Mouse (Mus musculus) heart, embryonic 13.5 days (tissue): ENCODE results near the gene Togaram2. TPM values are rescaled to one million over a fixed set of nuclear protein-coding genes. Genes with fewer than 3 reads are reported as not detected.
"Not testable (repeated sequence)": the region's sequence is repeated elsewhere in the genome, so short reads cannot be mapped to it uniquely, and the experiment has no call there.

Experiments
- ATAC-seq: fragments of 200-750 bp; cut with Nextera tagmentation; 2 replicates; pipeline ENCODE4 v1.8.0; 2017; ENCODE audit warnings: moderate TSS enrichment; ENCODE audit not compliant: insufficient number of reproducible peaks, low FRiP score, low TSS enrichment; ENCODE audit errors: extremely low read depth
- H3K27ac ChIP-seq: fragments of 300-500 bp; sonication (generic); replicated peaks from 2 replicates; pipeline ENCODE4 v1.5.1; 2015; ENCODE audit warnings: moderate library complexity, mild to moderate bottlenecking, inconsistent platforms
- H3K27me3 ChIP-seq: fragments of 300-500 bp; sonication (generic); replicated peaks from 2 replicates; pipeline ENCODE4 v1.6.1; 2015; ENCODE audit warnings: mild to moderate bottlenecking, inconsistent platforms
- H3K36me3 ChIP-seq: fragments of 300-500 bp; sonication (generic); 2 replicates; pipeline ENCODE4 v1.6.1; 2015; ENCODE audit warnings: mild to moderate bottlenecking, inconsistent platforms
- H3K4me1 ChIP-seq: fragments of 300-500 bp; sonication (generic); 2 replicates; pipeline ENCODE4 v1.6.1; 2015; ENCODE audit warnings: inconsistent platforms
- H3K4me2 ChIP-seq: fragments of 300-500 bp; sonication (generic); 2 replicates; pipeline ENCODE4 v1.6.1; 2015; ENCODE audit warnings: inconsistent platforms, mild to moderate bottlenecking, moderate library complexity
- H3K4me3 ChIP-seq: fragments of 300-500 bp; sonication (generic); 2 replicates; pipeline ENCODE4 v1.5.1; 2015; ENCODE audit warnings: moderate library complexity, mild to moderate bottlenecking, inconsistent platforms
- H3K9ac ChIP-seq: fragments of 300-500 bp; sonication (generic); 2 replicates; pipeline ENCODE4 v1.6.1; 2015; ENCODE audit warnings: inconsistent platforms, mild to moderate bottlenecking, moderate library complexity
- H3K9me3 ChIP-seq: fragments of 300-500 bp; sonication (generic); 2 replicates; pipeline ENCODE4 v1.6.1; 2016; ENCODE audit warnings: inconsistent platforms
- WGBS: fragments of 180-500 bp; shearing (Covaris S2); methylation state at CpG from one replicate; pipeline ENCODE4 v1.1.7; 2015; ENCODE audit warnings: mixed read lengths; 5-methylcytosine and 5-hydroxymethylcytosine counted together
- polyA plus RNA-seq: library from polyadenylated mRNA; unstranded; fragments of >200 nt; fragmentation: Nextera tagmentation; extraction: Ambion mirVana; gene quantifications from 2 replicates; pipeline ENCODE4 v1.2.1, GENCODE M21; 2015

Gene Togaram2
- 2.3 and 3.0 TPM in 2 replicates for polyA plus RNA-seq

GRCm38 (mm10) chr17:71673092-71673491 lies at the start of gene Togaram2:
TSS of gene Togaram2 (plus strand) at chr17:71673261.
- Histone ChIP-seq H3K9me3 (peaks cover 3% of the 10 kb centered on the region; the same call in 1 of the 2 replicates), H3K4me3 (no peak within 1 kb of the TSS), H3K27ac (no peak within 1 kb of the TSS), H3K9ac (no peak within 1 kb of the TSS; the same call in 1 of the 2 replicates), H3K27me3 (no peaks in the 10 kb centered on the region), H3K4me1 (peaks cover 32% of the 10 kb centered on the region), H3K36me3 (no peaks in the 10 kb centered on the region), H3K4me2 (no peak within 1 kb of the TSS)
- 57% methylated on average over 9 of the region's 9 CpGs for WGBS
- no peak for ATAC-seq

- Histone ChIP-seq H3K9me3 (no peaks in the 10 kb centered on the region), H3K4me2 (no peak overlapping the region), H3K36me3 (peaks cover 89% of the 10 kb centered on the region), H3K27ac (no peak overlapping the region), H3K9ac (no peak overlapping the region), H3K4me3 (no peak overlapping the region), H3K4me1 (no peaks in the 10 kb centered on the region), H3K27me3 (no peaks in the 10 kb centered on the region)
- WGBS: 87% methylated on average over 10 of the region's 10 CpGs
- no peak for ATAC-seq
These were observed 41.3 kb upstream of the Togaram2 start for GRCm38 (mm10) chr17:71631806-71632205.

GRCm38 (mm10) chr17:71633350-71633749 lies 39.7 kb upstream of the Togaram2 start:
- 81% methylated on average over 8 of the region's 8 CpGs for WGBS
- H3K36me3 ChIP-seq: peaks cover 89% of the 10 kb centered on the region

GRCm38 (mm10) chr17:71636786-71637185 lies 36.3 kb upstream of the Togaram2 start:
- Histone ChIP-seq H3K4me3 (no peak overlapping the region), H3K36me3 (peaks cover 96% of the 10 kb centered on the region), H3K9ac (no peak overlapping the region), H3K27ac (no peak overlapping the region), H3K9me3 (no peaks in the 10 kb centered on the region), H3K27me3 (no peaks in the 10 kb centered on the region), H3K4me2 (no peak overlapping the region), H3K4me1 (no peaks in the 10 kb centered on the region)
- 81% methylated on average over 8 of the region's 8 CpGs for WGBS
- ATAC-seq: no peak

More at GRCm38 (mm10) chr17:71633350-71633749, 39.7 kb upstream of the Togaram2 start:
- H3K9ac ChIP-seq: no peak overlapping the region
- no peaks in the 10 kb centered on the region for H3K9me3 ChIP-seq
- no peak overlapping the region for H3K27ac ChIP-seq
- no peaks in the 10 kb centered on the region for H3K27me3 ChIP-seq
- ATAC-seq: no peak
- H3K4me2 ChIP-seq: no peak overlapping the region
- H3K4me1 ChIP-seq: no peaks in the 10 kb centered on the region
- no peak overlapping the region for H3K4me3 ChIP-seq

- Histone ChIP-seq H3K4me2 (no peak overlapping the region), H3K27ac (no peak overlapping the region), H3K36me3 (peaks cover 98% of the 10 kb centered on the region), H3K4me3 (no peak overlapping the region), H3K27me3 (no peaks in the 10 kb centered on the region), H3K9me3 (no peaks in the 10 kb centered on the region), H3K9ac (no peak overlapping the region), H3K4me1 (no peaks in the 10 kb centered on the region)
- ATAC-seq: no peak
- 90% methylated on average over 4 of the region's 4 CpGs for WGBS
These were observed 35.3 kb upstream of the Togaram2 start for GRCm38 (mm10) chr17:71637750-71638265.

GRCm38 (mm10) chr17:71639056-71639455 lies 34.0 kb upstream of the Togaram2 start:
- H3K27me3 ChIP-seq, ATAC-seq, H3K9ac ChIP-seq, H3K9me3 ChIP-seq, H3K27ac ChIP-seq, H3K4me1 ChIP-seq, H3K4me3 ChIP-seq, H3K4me2 ChIP-seq: not testable (repeated sequence)
- peaks cover 94% of the 10 kb centered on the region for H3K36me3 ChIP-seq
- WGBS: 77% methylated on average over 5 of the region's 5 CpGs

- Histone ChIP-seq H3K4me3 (no peak overlapping the region), H3K36me3 (peaks cover 92% of the 10 kb centered on the region)
These were observed 32.5 kb upstream of the Togaram2 start for GRCm38 (mm10) chr17:71640421-71641085.

GRCm38 (mm10) chr17:71642190-71642589 lies 30.9 kb upstream of the Togaram2 start:
- H3K4me2 ChIP-seq: no peak overlapping the region
- no peaks in the 10 kb centered on the region for H3K9me3 ChIP-seq
- H3K27ac ChIP-seq: no peak overlapping the region
- peaks cover 89% of the 10 kb centered on the region for H3K36me3 ChIP-seq
- WGBS: 84% methylated on average over 3 of the region's 3 CpGs
- H3K27me3 ChIP-seq: no peaks in the 10 kb centered on the region
- ATAC-seq: no peak
- H3K9ac ChIP-seq: no peak overlapping the region
- no peak overlapping the region for H3K4me3 ChIP-seq
- no peaks in the 10 kb centered on the region for H3K4me1 ChIP-seq

More at GRCm38 (mm10) chr17:71640421-71641085, 32.5 kb upstream of the Togaram2 start:
- no peak for ATAC-seq
- no peaks in the 10 kb centered on the region for H3K4me1 ChIP-seq
- no peaks in the 10 kb centered on the region for H3K9me3 ChIP-seq
- H3K27me3 ChIP-seq: no peaks in the 10 kb centered on the region
- no peak overlapping the region for H3K27ac ChIP-seq
- no peak overlapping the region for H3K4me2 ChIP-seq
- H3K9ac ChIP-seq: no peak overlapping the region
- WGBS: 88% methylated on average over 9 of the region's 9 CpGs

GRCm38 (mm10) chr17:71650011-71650410 lies 23.1 kb upstream of the Togaram2 start:
- peaks cover 85% of the 10 kb centered on the region for H3K36me3 ChIP-seq
- 91% methylated on average over 9 of the region's 9 CpGs for WGBS
- no peak overlapping the region for H3K4me2 ChIP-seq
- no peak overlapping the region for H3K27ac ChIP-seq
- H3K27me3 ChIP-seq: no peaks in the 10 kb centered on the region
- H3K4me3 ChIP-seq: no peak overlapping the region
- no peak for ATAC-seq
- H3K9me3 ChIP-seq: no peaks in the 10 kb centered on the region
- no peaks in the 10 kb centered on the region for H3K4me1 ChIP-seq
- no peak overlapping the region for H3K9ac ChIP-seq

GRCm38 (mm10) chr17:71652495-71652894 lies 20.6 kb upstream of the Togaram2 start:
- no peak for ATAC-seq
- no peaks in the 10 kb centered on the region for H3K9me3 ChIP-seq
- no peaks in the 10 kb centered on the region for H3K27me3 ChIP-seq
- H3K4me3 ChIP-seq: no peak overlapping the region
- 83% methylated on average over 2 of the region's 2 CpGs for WGBS
- H3K27ac ChIP-seq: no peak overlapping the region
- H3K36me3 ChIP-seq: peaks cover 87% of the 10 kb centered on the region
- no peak overlapping the region for H3K9ac ChIP-seq
- no peak overlapping the region for H3K4me2 ChIP-seq
- H3K4me1 ChIP-seq: no peaks in the 10 kb centered on the region

GRCm38 (mm10) chr17:71652934-71653333 lies 20.1 kb upstream of the Togaram2 start:
- no peak overlapping the region for H3K4me2 ChIP-seq
- H3K4me3 ChIP-seq: no peak overlapping the region
- no peaks in the 10 kb centered on the region for H3K9me3 ChIP-seq
- 87% methylated on average over 5 of the region's 5 CpGs for WGBS
- no peak overlapping the region for H3K27ac ChIP-seq
- H3K36me3 ChIP-seq: peaks cover 87% of the 10 kb centered on the region
- H3K9ac ChIP-seq: no peak overlapping the region
- H3K4me1 ChIP-seq: no peaks in the 10 kb centered on the region
- no peak for ATAC-seq
- no peaks in the 10 kb centered on the region for H3K27me3 ChIP-seq

GRCm38 (mm10) chr17:71657521-71657920 lies 15.5 kb upstream of the Togaram2 start:
- H3K4me2 ChIP-seq: no peak overlapping the region
- 0 out of 2 replicates have a peak, but pooled peaks cover 5% of the 10 kb centered on the region for H3K4me1 ChIP-seq
- ATAC-seq: no peak
- 84% methylated on average over 4 of the region's 4 CpGs for whole genome bisulfite sequencing
- H3K27ac ChIP-seq: no peak overlapping the region
- no peak overlapping the region for H3K4me3 ChIP-seq
- no peaks in the 10 kb centered on the region for H3K27me3 ChIP-seq
- H3K36me3 ChIP-seq: peaks cover 61% of the 10 kb centered on the region
- H3K9me3 ChIP-seq: no peaks in the 10 kb centered on the region
- no peak overlapping the region for H3K9ac ChIP-seq
